Mouse (Mus musculus) gastrocnemius, postnatal 10 days (tissue): ENCODE measurements at regions not wholly inside any gene's neighbourhood (a gene's known extent, or its start where the extent isn't known, plus 50 kb on each side); places are given as distances from the start of the nearest gene placed in this dataset.
A peak's percentile ranks its signal among the peaks of the same experiment; 100 is the strongest.

ENCODE experiments used
- DNase-seq: peaks from one replicate; pipeline ENCODE4 v3.0.0; 2021; ENCODE audit warnings: mixed read lengths

DNA sequence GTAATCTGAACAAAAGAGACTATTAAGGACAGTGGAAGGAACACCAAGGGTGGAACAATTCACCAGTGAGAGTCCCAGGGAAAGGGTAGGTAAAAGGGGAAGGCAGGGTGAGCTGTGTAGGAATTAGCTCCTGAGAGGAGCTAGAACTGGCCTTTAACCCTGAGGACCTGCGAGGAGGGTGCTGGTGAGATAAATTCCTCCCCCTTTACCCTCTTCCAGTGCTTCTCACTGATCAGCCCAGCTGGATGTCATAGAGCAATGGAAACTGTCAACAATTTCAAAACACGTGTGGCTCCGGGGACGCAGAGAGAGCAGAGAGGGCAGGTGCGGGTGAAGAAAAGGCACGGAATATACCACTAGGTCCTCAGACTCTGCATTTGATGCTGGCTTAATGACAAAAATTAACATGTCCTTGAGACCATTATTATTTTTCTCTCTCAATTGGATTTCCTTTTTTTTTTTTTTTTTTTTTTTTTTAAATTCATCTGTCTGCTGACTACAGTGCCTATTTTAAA, 107.7 kb upstream of the Spats2l start:
- DNase-seq: no peak

- DNase-seq: no peak
Observed at GRCm38 (mm10) chr1:57673415-57673814, 100.5 kb upstream of the Spats2l start.

- no peak for DNase-seq
Observed at GRCm38 (mm10) chr1:57673957-57674699, 99.8 kb upstream of the Spats2l start.

- peak; percentile 13 for DNase-seq
Observed at GRCm38 (mm10) chr1:57684387-57685162, 89.4 kb upstream of the Spats2l start.

DNA sequence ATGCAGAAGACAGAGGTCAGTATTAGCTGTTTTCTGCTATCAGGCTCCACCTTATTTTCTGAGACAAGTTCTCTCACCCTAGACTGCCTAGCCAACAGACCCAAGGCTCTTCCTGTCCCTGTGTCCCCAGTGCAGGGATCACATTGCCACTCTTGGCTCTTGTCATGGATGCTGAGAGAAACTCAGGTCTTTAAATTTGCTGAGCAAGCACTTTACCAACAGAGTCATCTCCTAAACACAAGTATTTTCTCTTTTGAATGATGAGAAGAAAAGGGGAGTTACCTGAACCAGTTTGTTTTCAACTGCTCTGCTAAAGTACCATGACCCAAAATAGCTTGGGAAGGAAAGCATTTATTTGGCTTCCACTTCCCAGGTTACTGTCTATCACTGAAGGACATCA, 84.7 kb upstream of the Spats2l start:
- no peak for DNase-seq

GRCm38 (mm10) chr1:57707906-57708305, 66.1 kb upstream of the Spats2l start:
- DNase-seq: no peak

DNA sequence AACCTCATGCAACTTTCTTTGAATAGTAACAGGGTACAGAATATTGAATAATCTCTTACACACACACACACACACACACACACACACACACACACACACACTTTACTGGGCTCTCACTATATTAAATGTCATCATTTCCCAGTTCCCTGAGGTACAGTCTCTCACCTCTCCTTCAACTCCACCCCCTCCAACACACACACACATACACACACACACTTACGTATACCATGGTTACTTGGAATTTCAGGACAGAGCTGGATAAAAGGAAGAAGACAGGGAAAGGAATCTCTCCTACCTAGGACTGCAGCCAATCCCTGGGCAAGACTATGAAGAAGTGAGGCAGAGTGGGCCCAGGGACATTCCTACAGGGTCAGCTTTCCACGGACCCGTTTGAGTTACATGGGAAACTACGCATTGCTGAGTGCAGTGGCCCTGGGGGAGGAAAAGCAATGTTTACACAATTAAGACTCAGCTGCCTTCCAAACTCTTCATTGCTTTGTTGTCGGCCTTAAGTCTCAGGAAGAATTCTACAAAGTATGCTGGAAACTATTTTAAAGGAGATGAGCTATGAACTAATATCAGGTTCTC, 61.0 kb upstream of the Spats2l start:
- no peak for DNase-seq

DNA sequence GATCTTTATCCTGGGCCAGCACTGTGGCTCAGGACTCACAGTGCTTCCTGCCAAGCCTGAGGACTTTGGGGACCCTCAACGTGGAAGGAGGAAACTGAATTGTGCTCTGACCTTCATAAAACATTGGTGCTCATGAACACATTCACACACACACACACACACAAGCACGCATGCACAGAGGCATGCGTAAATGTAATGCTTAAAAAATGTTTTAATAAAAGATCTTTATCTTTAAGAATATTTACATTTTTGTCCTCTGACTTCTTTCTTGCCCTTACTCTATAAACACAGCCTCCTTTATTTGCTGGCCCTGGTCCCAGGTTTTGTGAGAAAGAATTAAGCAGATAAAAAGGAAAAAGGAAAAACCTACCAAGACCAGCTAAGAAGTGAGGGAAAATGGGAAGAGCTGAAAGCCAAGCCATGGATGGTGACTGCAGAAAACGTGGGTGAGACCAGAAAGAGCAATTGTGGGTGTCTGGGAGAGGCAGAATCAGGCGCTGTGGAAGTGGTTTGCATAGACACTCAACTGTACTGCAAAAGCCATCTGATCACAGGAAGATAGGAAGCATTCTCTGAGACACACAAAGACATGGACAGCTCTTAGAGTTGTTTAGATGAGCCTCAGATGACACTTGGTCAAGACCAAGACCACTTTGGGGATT, 56.7 kb upstream of the Spats2l start:
- no peak for DNase-seq

- DNase-seq: no peak
Observed at GRCm38 (mm10) chr1:57718409-57718808, 55.6 kb upstream of the Spats2l start.
